Mouse (Mus musculus): ENCODE data around the gene Pgghg.

Pgghg gene

GRCm38 (mm10) chr7:140991117-140991689 is 50.0 kb downstream of the Pgghg start:
- DNase-seq: no peak
